Mouse (Mus musculus): ENCODE measurements around the gene Tmem164. TPM values are rescaled to one million over a fixed set of nuclear protein-coding genes. Genes with fewer than 3 reads are reported as not detected.

The Tmem164 gene
- polyA plus RNA-seq, 1 experiment, result 14.2 TPM

DNA sequence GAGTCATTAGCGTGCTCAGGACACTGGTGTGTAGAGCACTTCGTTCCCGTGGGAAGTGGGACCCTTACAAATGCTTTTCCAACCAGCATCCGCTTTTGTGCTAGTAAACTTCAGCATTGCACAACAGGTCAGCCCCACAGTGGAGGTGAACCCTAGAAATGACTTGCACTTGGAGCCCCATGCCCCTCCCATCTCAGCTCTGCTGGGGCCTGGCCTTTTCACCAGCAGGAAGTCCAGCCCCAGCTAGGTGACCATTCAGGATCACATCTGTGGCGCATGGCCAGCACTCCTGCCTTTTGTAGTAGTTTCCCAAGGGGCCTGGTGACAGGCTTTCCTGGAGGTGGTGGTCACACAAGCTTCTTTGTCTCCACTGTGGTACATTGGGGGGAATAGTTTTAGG, 1.8 kb downstream of the Tmem164 start:
- H3K36me3 ChIP-seq (ENCODE audit: control insufficient read depth, insufficient read depth), result no peaks in the 10 kb centered on the region
- H3K4me3 ChIP-seq (ENCODE audit: insufficient read depth, poor library complexity, severe bottlenecking), result no peak overlapping the region
- TF ChIP-seq CTCF (IDR thresholded peaks at IDR 0.05; ENCODE audit: control insufficient read depth, insufficient read depth, insufficient read length) (no peak), MYOG (IDR thresholded peaks at IDR 0.05; ENCODE audit: control insufficient read depth, extremely low read depth, insufficient read length) (no peak), MYOD1 (IDR thresholded peaks at IDR 0.05; ENCODE audit: control insufficient read depth, insufficient read length, low read depth) (no peak), MAX (IDR thresholded peaks at IDR 0.05) (no peak), FOSL1 (IDR thresholded peaks at IDR 0.05; ENCODE audit: insufficient read depth, low read length, poor library complexity, severe bottlenecking) (no peak), USF1 (IDR thresholded peaks at IDR 0.05; ENCODE audit: low read depth) (no peak), CEBPB (IDR thresholded peaks at IDR 0.05; ENCODE audit: low read depth) (no peak)
- H3ac ChIP-seq (ENCODE audit: control insufficient read depth, insufficient read length, low read depth), result no peak overlapping the region
- H3K79me3 ChIP-seq (ENCODE audit: low read depth), result peaks cover 5% of the 10 kb centered on the region
- H3K79me2 ChIP-seq (ENCODE audit: control insufficient read depth, insufficient read depth), result peaks cover 49% of the 10 kb centered on the region
- H3K27me3 ChIP-seq (ENCODE audit: control insufficient read depth, insufficient read depth, insufficient read length), result no peaks in the 10 kb centered on the region

DNA sequence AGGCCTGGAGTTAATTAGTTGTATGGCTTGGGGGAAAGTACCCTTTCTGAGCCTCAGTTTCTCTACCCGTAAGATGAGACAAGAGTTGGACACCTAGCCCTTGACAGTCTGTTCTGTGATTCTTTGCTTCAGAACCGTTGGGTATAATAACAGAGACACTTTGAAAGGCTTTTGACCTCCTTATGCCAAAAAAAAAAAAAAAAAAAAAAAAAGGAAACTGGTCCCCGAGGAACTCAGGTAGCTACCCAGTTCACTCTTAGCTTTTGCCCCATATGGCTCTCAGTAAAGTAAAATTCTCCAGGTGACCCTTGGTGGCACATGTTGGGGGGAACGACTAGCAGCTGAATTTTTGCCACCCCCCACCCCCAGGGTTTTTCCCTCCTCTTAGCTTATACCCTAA, 3.5 kb downstream of the Tmem164 start:
- Histone ChIP-seq H3K79me3 (ENCODE audit: low read depth) (peaks cover 11% of the 10 kb centered on the region), H3K27me3 (ENCODE audit: control insufficient read depth, insufficient read depth, insufficient read length) (no peaks in the 10 kb centered on the region), H3K36me3 (ENCODE audit: control insufficient read depth, insufficient read depth) (no peaks in the 10 kb centered on the region), H3ac (ENCODE audit: control insufficient read depth, insufficient read length, low read depth) (no peak overlapping the region), H3K4me3 (ENCODE audit: insufficient read depth, poor library complexity, severe bottlenecking) (no peak overlapping the region), H3K79me2 (ENCODE audit: control insufficient read depth, insufficient read depth) (peaks cover 58% of the 10 kb centered on the region)
- TF ChIP-seq FOSL1 (IDR thresholded peaks at IDR 0.05; ENCODE audit: insufficient read depth, low read length, poor library complexity, severe bottlenecking) (no peak), USF1 (IDR thresholded peaks at IDR 0.05; ENCODE audit: low read depth) (no peak), CEBPB (IDR thresholded peaks at IDR 0.05; ENCODE audit: low read depth) (no peak), MYOD1 (IDR thresholded peaks at IDR 0.05; ENCODE audit: control insufficient read depth, insufficient read length, low read depth) (no peak), CTCF (IDR thresholded peaks at IDR 0.05; ENCODE audit: control insufficient read depth, insufficient read depth, insufficient read length) (no peak), MYOG (IDR thresholded peaks at IDR 0.05; ENCODE audit: control insufficient read depth, extremely low read depth, insufficient read length) (no peak), MAX (IDR thresholded peaks at IDR 0.05) (no peak)

DNA sequence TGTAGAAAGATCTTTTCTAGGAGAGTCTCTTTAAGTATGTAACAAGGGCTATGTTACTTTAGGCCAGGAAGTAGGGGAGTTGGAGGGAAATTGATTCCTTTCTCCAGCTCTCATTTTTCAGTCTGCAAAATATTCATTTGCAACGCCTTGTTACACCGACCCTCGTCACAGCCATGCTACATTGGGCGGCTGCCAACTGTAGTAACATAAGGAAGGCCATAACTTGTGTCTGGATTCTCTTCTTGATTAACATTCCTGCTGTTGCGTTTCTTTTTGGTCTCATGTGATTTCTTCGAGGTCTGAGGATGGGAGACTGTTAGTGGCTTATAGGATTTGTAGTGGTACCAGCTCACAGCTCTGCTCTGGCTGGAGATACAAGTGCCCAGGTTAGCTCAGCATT, 4.5 kb downstream of the Tmem164 start:
- Histone ChIP-seq H3K27me3 (ENCODE audit: control insufficient read depth, insufficient read depth, insufficient read length) (no peaks in the 10 kb centered on the region), H3K79me3 (ENCODE audit: low read depth) (peaks cover 14% of the 10 kb centered on the region), H3ac (ENCODE audit: control insufficient read depth, insufficient read length, low read depth) (no peak overlapping the region), H3K4me3 (ENCODE audit: insufficient read depth, poor library complexity, severe bottlenecking) (no peak overlapping the region), H3K79me2 (ENCODE audit: control insufficient read depth, insufficient read depth) (peaks cover 66% of the 10 kb centered on the region), H3K36me3 (ENCODE audit: control insufficient read depth, insufficient read depth) (no peaks in the 10 kb centered on the region)
- TF ChIP-seq USF1 (IDR thresholded peaks at IDR 0.05; ENCODE audit: low read depth), result no peak
- no peak for TF ChIP-seq CTCF (IDR thresholded peaks at IDR 0.05; ENCODE audit: control insufficient read depth, insufficient read depth, insufficient read length)
- TF ChIP-seq FOSL1 (IDR thresholded peaks at IDR 0.05; ENCODE audit: insufficient read depth, low read length, poor library complexity, severe bottlenecking), result no peak
- TF ChIP-seq MAX (IDR thresholded peaks at IDR 0.05), result no peak
- TF ChIP-seq MYOG (IDR thresholded peaks at IDR 0.05; ENCODE audit: control insufficient read depth, extremely low read depth, insufficient read length), result no peak
- no peak for TF ChIP-seq CEBPB (IDR thresholded peaks at IDR 0.05; ENCODE audit: low read depth)
- TF ChIP-seq MYOD1 (IDR thresholded peaks at IDR 0.05; ENCODE audit: control insufficient read depth, insufficient read length, low read depth), result no peak

- no peaks in the 10 kb centered on the region for H3K36me3 ChIP-seq (ENCODE audit: control insufficient read depth, insufficient read depth)
- no peak overlapping the region for H3K4me3 ChIP-seq (ENCODE audit: insufficient read depth, poor library complexity, severe bottlenecking)
- no peaks in the 10 kb centered on the region for H3K27me3 ChIP-seq (ENCODE audit: control insufficient read depth, insufficient read depth, insufficient read length)
- no peak for TF ChIP-seq USF1 (IDR thresholded peaks at IDR 0.05; ENCODE audit: low read depth)
- no peak for TF ChIP-seq MYOD1 (IDR thresholded peaks at IDR 0.05; ENCODE audit: control insufficient read depth, insufficient read length, low read depth)
- no peak for TF ChIP-seq CTCF (IDR thresholded peaks at IDR 0.05; ENCODE audit: control insufficient read depth, insufficient read depth, insufficient read length)
- no peak for TF ChIP-seq FOSL1 (IDR thresholded peaks at IDR 0.05; ENCODE audit: insufficient read depth, low read length, poor library complexity, severe bottlenecking)
- TF ChIP-seq MAX (IDR thresholded peaks at IDR 0.05), result no peak
- no peak for TF ChIP-seq CEBPB (IDR thresholded peaks at IDR 0.05; ENCODE audit: low read depth)
- TF ChIP-seq MYOG (IDR thresholded peaks at IDR 0.05; ENCODE audit: control insufficient read depth, extremely low read depth, insufficient read length), result no peak
- H3ac ChIP-seq (ENCODE audit: control insufficient read depth, insufficient read length, low read depth), result no peak overlapping the region
- H3K79me3 ChIP-seq (ENCODE audit: low read depth), result peaks cover 11% of the 10 kb centered on the region
- H3K79me2 ChIP-seq (ENCODE audit: control insufficient read depth, insufficient read depth), result peaks cover 49% of the 10 kb centered on the region
Observed at GRCm38 (mm10) chrX:142688509-142688908, 7.3 kb downstream of the Tmem164 start.

DNA sequence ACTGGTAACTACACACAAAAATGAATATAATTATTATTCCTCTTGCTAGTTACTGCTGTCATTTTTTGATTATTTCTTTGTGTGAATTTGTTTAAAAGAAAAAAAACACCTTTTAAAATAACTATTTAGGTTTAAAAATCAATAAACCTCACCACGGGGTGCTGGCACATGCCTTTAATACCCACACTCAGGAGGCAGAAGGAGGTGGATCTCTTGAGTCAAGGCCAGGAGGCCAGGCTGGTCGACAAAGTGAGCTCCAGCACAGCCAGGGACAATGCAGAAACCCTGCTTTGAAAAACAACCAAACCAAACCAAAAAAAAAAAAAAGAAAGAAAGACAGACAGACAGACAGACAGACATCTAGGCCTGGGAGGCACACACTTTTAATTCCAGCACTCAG, 12.1 kb downstream of the Tmem164 start:
- H3K36me3 ChIP-seq (ENCODE audit: control insufficient read depth, insufficient read depth), result no peaks in the 10 kb centered on the region
- H3ac ChIP-seq (ENCODE audit: control insufficient read depth, insufficient read length, low read depth), result no peak overlapping the region
- TF ChIP-seq MYOD1 (IDR thresholded peaks at IDR 0.05; ENCODE audit: control insufficient read depth, insufficient read length, low read depth) (no peak), CEBPB (IDR thresholded peaks at IDR 0.05; ENCODE audit: low read depth) (no peak), CTCF (IDR thresholded peaks at IDR 0.05; ENCODE audit: control insufficient read depth, insufficient read depth, insufficient read length) (no peak)
- peaks cover 16% of the 10 kb centered on the region for H3K79me2 ChIP-seq (ENCODE audit: control insufficient read depth, insufficient read depth)
- H3K79me3 ChIP-seq (ENCODE audit: low read depth), result peaks cover 9% of the 10 kb centered on the region
- H3K4me3 ChIP-seq (ENCODE audit: insufficient read depth, poor library complexity, severe bottlenecking), result no peak overlapping the region
- H3K27me3 ChIP-seq (ENCODE audit: control insufficient read depth, insufficient read depth, insufficient read length), result no peaks in the 10 kb centered on the region

- TF ChIP-seq MAX (IDR thresholded peaks at IDR 0.05) (no peak), CEBPB (IDR thresholded peaks at IDR 0.05; ENCODE audit: low read depth) (no peak), MYOG (IDR thresholded peaks at IDR 0.05; ENCODE audit: control insufficient read depth, extremely low read depth, insufficient read length) (no peak), USF1 (IDR thresholded peaks at IDR 0.05; ENCODE audit: low read depth) (no peak), MYOD1 (IDR thresholded peaks at IDR 0.05; ENCODE audit: control insufficient read depth, insufficient read length, low read depth) (no peak), CTCF (IDR thresholded peaks at IDR 0.05; ENCODE audit: control insufficient read depth, insufficient read depth, insufficient read length) (no peak), FOSL1 (IDR thresholded peaks at IDR 0.05; ENCODE audit: insufficient read depth, low read length, poor library complexity, severe bottlenecking) (no peak)
- peaks cover 4% of the 10 kb centered on the region for H3K79me3 ChIP-seq (ENCODE audit: low read depth)
- H3ac ChIP-seq (ENCODE audit: control insufficient read depth, insufficient read length, low read depth), result no peak overlapping the region
- H3K36me3 ChIP-seq (ENCODE audit: control insufficient read depth, insufficient read depth), result no peaks in the 10 kb centered on the region
- no peaks in the 10 kb centered on the region for H3K27me3 ChIP-seq (ENCODE audit: control insufficient read depth, insufficient read depth, insufficient read length)
- H3K4me3 ChIP-seq (ENCODE audit: insufficient read depth, poor library complexity, severe bottlenecking), result no peak overlapping the region
- peaks cover 11% of the 10 kb centered on the region for H3K79me2 ChIP-seq (ENCODE audit: control insufficient read depth, insufficient read depth)
Observed at GRCm38 (mm10) chrX:142694338-142694737, 13.1 kb downstream of the Tmem164 start.
